Mouse (Mus musculus): ENCODE measurements at regions not wholly inside any gene's neighbourhood (a gene's known extent, or its start where the extent isn't known, plus 50 kb on each side); places are given as distances from the start of the nearest gene placed in this dataset.

GRCm38 (mm10) chr8:8011151-8011550 is 649.9 kb downstream of the Efnb2 start:
- TF ChIP-seq CTCF (IDR thresholded peaks at IDR 0.05 in 2 of 3, conservative IDR thresholded peaks at IDR 0.05 in 1 of 3; ENCODE audit: control insufficient read depth in 1 of 3, insufficient read depth in 1 of 3, low read depth in 2 of 3, low read length in 3 of 3, poor library complexity in 1 of 3, severe bottlenecking in 1 of 3): no peak
- TF ChIP-seq EP300 (IDR thresholded peaks at IDR 0.05; ENCODE audit: low read depth in 1 of 2, low read length in 2 of 2): no peak
- no peak for TF ChIP-seq MEF2A (IDR thresholded peaks at IDR 0.05; ENCODE audit: extremely low read depth, insufficient replicate concordance, low read depth, low read length, poor library complexity, severe bottlenecking)
- TF ChIP-seq E2F4 (IDR thresholded peaks at IDR 0.05; ENCODE audit: borderline replicate concordance, low read depth, low read length): no peak
- TF ChIP-seq TBP (IDR thresholded peaks at IDR 0.05; ENCODE audit: low read depth, low read length): no peak
- no peak for TF ChIP-seq MXI1 (IDR thresholded peaks at IDR 0.05; ENCODE audit: low read depth, low read length)
